ENCODE assay signal across 8 mouse cellular contexts in the genomic region with DNA sequence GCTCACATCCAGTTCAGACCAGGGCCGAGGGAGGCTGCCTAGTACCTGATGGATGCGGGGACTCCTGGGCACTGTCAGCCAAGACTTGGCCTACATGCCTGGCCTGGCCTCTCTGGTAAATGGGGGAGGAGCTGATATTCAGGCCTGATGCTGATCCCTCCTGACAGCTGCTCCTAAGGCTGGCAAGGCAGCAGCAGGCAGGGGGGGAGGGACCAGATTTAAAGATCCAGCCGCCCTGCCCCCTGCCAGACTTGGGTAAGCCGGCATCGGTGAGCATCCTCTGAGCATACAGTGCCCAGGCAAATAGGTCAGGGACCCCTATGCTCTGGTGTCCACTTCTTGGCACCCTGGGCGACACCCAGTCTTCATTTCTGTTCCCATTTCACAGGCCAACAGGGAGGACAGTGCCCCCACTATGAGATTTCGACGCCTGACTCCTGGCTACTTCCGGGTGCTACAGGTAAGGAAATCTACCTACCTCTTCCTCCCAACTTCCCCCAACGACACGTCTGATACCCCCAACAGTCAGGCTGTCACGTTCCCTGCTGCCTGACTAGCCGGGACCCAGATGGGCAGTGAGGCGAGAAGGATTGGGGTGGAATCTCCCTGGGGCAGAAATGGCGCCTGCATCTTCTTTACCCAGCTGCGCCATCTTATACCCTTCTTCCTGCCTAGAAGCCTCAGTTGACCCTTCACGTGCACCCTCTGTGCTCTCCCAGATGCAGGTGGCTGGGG. TPM values are rescaled to one million over a fixed set of nuclear protein-coding genes. Genes with fewer than 3 reads are reported as not detected.
DNase-seq lines count a peak whose midpoint lies in the region; ATAC-seq and TF ChIP-seq lines count a peak whose summit lies in the region.

E130218I03Rik (plus strand) TSS at position 147 of the 735 bp plus-strand sequence.

- in situ Hi-C loops in ES-E14 (cut with MboI; ENCODE audit: low sequenced_read_pairs in 2 of 2, unreplicated experiment in 2 of 2), result no loop called here

- TF ChIP-seq POLR2A in heart, adult 2 months (IDR thresholded peaks at IDR 0.05; ENCODE audit: insufficient read depth, low read depth, low read length), result no peak

- no peak within 1 kb of the TSS for H3K9ac ChIP-seq in heart, adult 2 months (ENCODE audit: low read depth, low read length)
- H3K9ac ChIP-seq in ES-E14 (ENCODE audit: insufficient read depth, low read depth, low read length, poor library complexity, severe bottlenecking), result peak within 1 kb of the TSS; percentile 33
- H3K9ac ChIP-seq in hindbrain, embryonic 11.5 days (ENCODE audit: low read depth, low read length), result peak within 1 kb of the TSS; percentile 79; the same call in 1 of the 2 replicates
- peak within 1 kb of the TSS; percentile 82; the same call in 1 of the 2 replicates for H3K9ac ChIP-seq in midbrain, embryonic 13.5 days (replicated peaks)

- H3K79me2 ChIP-seq in heart, adult 2 months (replicated peaks; ENCODE audit: control insufficient read depth, insufficient read depth, low read length), result no peaks in the 10 kb centered on the region

- no peak for TF ChIP-seq CTCF in heart, adult 2 months (IDR thresholded peaks at IDR 0.05)
- no peak for TF ChIP-seq CTCF in left cerebral cortex, adult 2 months (IDR thresholded peaks at IDR 0.05)

- ATAC-seq in hindbrain, embryonic 11.5 days (ENCODE audit: low FRiP score), result no peak
- ATAC-seq in midbrain, embryonic 13.5 days, result no peak
- ATAC-seq in frontal cortex, adult (ENCODE audit: low TSS enrichment), result no peak

- no peak for DNase-seq in heart, embryonic 10.5 days (ENCODE audit: low spot score)
- DNase-seq in heart, adult 2 months, result no peak
- DNase-seq in ES-E14 (ENCODE audit: low read depth, low spot score), result no peak
- no peak for DNase-seq in hindbrain, embryonic 11.5 days (ENCODE audit: low spot score)
- DNase-seq in right cerebral cortex, postnatal 36 days (ENCODE audit: low spot score in 2 of 2), result no peak
- no peak for DNase-seq in left cerebral cortex, adult 2 months (ENCODE audit: extremely low spot score in 1 of 2, low spot score in 2 of 2)

- H3K36me3 ChIP-seq in heart, embryonic 10.5 days, result peaks cover 10% of the 10 kb centered on the region; the same call in 1 of the 2 replicates
- H3K36me3 ChIP-seq in heart, adult 2 months (ENCODE audit: control insufficient read depth, insufficient read depth, low read length), result no peaks in the 10 kb centered on the region
- H3K36me3 ChIP-seq in ES-E14 (ENCODE audit: control insufficient read depth, insufficient read depth, low read length, poor library complexity, severe bottlenecking), result peaks cover 10% of the 10 kb centered on the region; the same call in 1 of the 2 replicates
- H3K36me3 ChIP-seq in hindbrain, embryonic 11.5 days (ENCODE audit: control insufficient read depth, insufficient read depth, low read length), result no peaks in the 10 kb centered on the region
- no peaks in the 10 kb centered on the region for H3K36me3 ChIP-seq in midbrain, embryonic 13.5 days

- TF ChIP-seq EP300 in heart, adult 2 months (IDR thresholded peaks at IDR 0.05; ENCODE audit: insufficient read depth, low read depth, low read length), result no peak

- H3K9me3 ChIP-seq in heart, embryonic 10.5 days, result no peaks in the 10 kb centered on the region
- H3K9me3 ChIP-seq in ES-E14 (ENCODE audit: control insufficient read depth, insufficient read depth, low read depth, low read length), result no peaks in the 10 kb centered on the region
- H3K9me3 ChIP-seq in hindbrain, embryonic 11.5 days (ENCODE audit: control insufficient read depth, low read length), result no peaks in the 10 kb centered on the region
- H3K9me3 ChIP-seq in midbrain, embryonic 13.5 days, result no peaks in the 10 kb centered on the region

- H3K27me3 ChIP-seq in heart, embryonic 10.5 days (ENCODE audit: insufficient read depth, poor library complexity, severe bottlenecking), result peaks cover 30% of the 10 kb centered on the region
- H3K27me3 ChIP-seq in heart, adult 2 months (ENCODE audit: control insufficient read depth, insufficient read depth, low read length), result no peaks in the 10 kb centered on the region
- H3K27me3 ChIP-seq in hindbrain, embryonic 11.5 days (ENCODE audit: control insufficient read depth, insufficient read depth, low read length), result peaks cover 9% of the 10 kb centered on the region; the same call in 1 of the 2 replicates
- H3K27me3 ChIP-seq in midbrain, embryonic 13.5 days, result peaks cover 28% of the 10 kb centered on the region

- H3K4me1 ChIP-seq in heart, embryonic 10.5 days, result peaks cover 31% of the 10 kb centered on the region
- peaks cover 4% of the 10 kb centered on the region for H3K4me1 ChIP-seq in heart, adult 2 months (ENCODE audit: control insufficient read depth, insufficient read depth, low read length)
- H3K4me1 ChIP-seq in ES-E14 (ENCODE audit: control insufficient read depth in 2 of 2, insufficient read depth in 2 of 2, low read length in 2 of 2, poor library complexity in 1 of 2), result peaks cover 0 to 15% of the 10 kb centered on the region in 2 experiments; a peak in 2 of 4 replicates
- peaks cover 4% of the 10 kb centered on the region for H3K4me1 ChIP-seq in hindbrain, embryonic 11.5 days (replicated peaks; ENCODE audit: control insufficient read depth, insufficient read depth, low read length)
- H3K4me1 ChIP-seq in midbrain, embryonic 13.5 days (replicated peaks), result peaks cover 24% of the 10 kb centered on the region

- peak within 1 kb of the TSS; percentile 95; the same call in 1 of the 2 replicates for H3K4me2 ChIP-seq in hindbrain, embryonic 11.5 days (replicated peaks; ENCODE audit: low read depth, low read length)
- H3K4me2 ChIP-seq in midbrain, embryonic 13.5 days (replicated peaks), result peak within 1 kb of the TSS; percentile 98

- no peak within 1 kb of the TSS for H3K27ac ChIP-seq in heart, embryonic 10.5 days
- H3K27ac ChIP-seq in heart, adult 2 months, result no peak within 1 kb of the TSS
- H3K27ac ChIP-seq in ES-E14 (ENCODE audit: insufficient read depth, low read depth, low read length, poor library complexity, severe bottlenecking), result no peak within 1 kb of the TSS
- no peak within 1 kb of the TSS for H3K27ac ChIP-seq in hindbrain, embryonic 11.5 days (ENCODE audit: low read depth, low read length)
- no peak within 1 kb of the TSS for H3K27ac ChIP-seq in midbrain, embryonic 13.5 days
- no peak within 1 kb of the TSS for H3K27ac ChIP-seq in left cerebral cortex, adult 2 months

- peak within 1 kb of the TSS; percentile 98 for H3K4me3 ChIP-seq in heart, embryonic 10.5 days
- no peak within 1 kb of the TSS for H3K4me3 ChIP-seq in heart, adult 2 months
- peak within 1 kb of the TSS; percentile 74 to 85 for H3K4me3 ChIP-seq in ES-E14 (ENCODE audit: insufficient read depth in 1 of 2, low read depth in 1 of 2, low read length in 2 of 2, poor library complexity in 1 of 2, severe bottlenecking in 1 of 2)
- H3K4me3 ChIP-seq in hindbrain, embryonic 11.5 days (ENCODE audit: low read depth, low read length), result peak within 1 kb of the TSS; percentile 84
- H3K4me3 ChIP-seq in midbrain, embryonic 13.5 days (replicated peaks), result peak within 1 kb of the TSS; percentile 81
- H3K4me3 ChIP-seq in left cerebral cortex, adult 2 months, result no peak within 1 kb of the TSS

- 89% methylated on average over 17 of the region's 17 CpGs for WGBS in heart, embryonic 10.5 days
- WGBS in heart, adult 2 months, result 95% methylated on average over 17 of the region's 17 CpGs
- WGBS in hindbrain, embryonic 11.5 days, result 92% methylated on average over 17 of the region's 17 CpGs
- 95% methylated on average over 17 of the region's 17 CpGs for WGBS in midbrain, embryonic 13.5 days

- intact Hi-C loops in heart, adult 2 months (cut with DNase I), result loop anchor here (2.0 kb wide), 1 partner anchor 57 kb away; the partner anchor contains the start of gene Cep85
- intact Hi-C loops in left cerebral cortex, adult 2 months (cut with DNase I), result loop anchor here (2.0 kb wide), 2 partner anchors 43 to 57 kb away; partner anchors contain the start of genes Cep85 and Pdik1l

TF ChIP-seq in ES-E14, 5 proteins besides CTCF, POLR2A, EP300 and RAD21:
- TF ChIP-seq HCFC1 (IDR thresholded peaks at IDR 0.05; ENCODE audit: borderline replicate concordance, insufficient read depth, low read length), result no peak
- no peak for TF ChIP-seq ZNF384 (IDR thresholded peaks at IDR 0.05; ENCODE audit: low read depth, low read length)
- TF ChIP-seq ZC3H11A (IDR thresholded peaks at IDR 0.05; ENCODE audit: borderline replicate concordance, low read depth, low read length), result no peak
- no peak for TF ChIP-seq CHD2 (IDR thresholded peaks at IDR 0.05; ENCODE audit: low read depth, low read length)
- TF ChIP-seq MAFK (IDR thresholded peaks at IDR 0.05; ENCODE audit: insufficient read depth, low read depth, low read length), result no peak

RNA-seq across cellular contexts. Expression of gene E130218I03Rik, which starts in this region (rescaled TPM):
- 0.19 and 0.28 TPM in 2 replicates for polyA plus RNA-seq in heart, embryonic 10.5 days (2016; fragmentation: Nextera tagmentation; extraction: Ambion mirVana)
- not detected for total RNA-seq in heart, adult 2 months (2021)
- polyA plus RNA-seq in heart, adult 2 months (2012; rRNA removed), result not detected in 2 replicates
- total RNA-seq in ES-E14 (2012; rRNA removed), result 1.3 and 1.6 TPM in 2 replicates
- 0.20 and 0.32 TPM in 2 replicates for polyA plus RNA-seq in hindbrain, embryonic 11.5 days (2014; fragmentation: Nextera tagmentation; extraction: Ambion mirVana)
- 0.17 and 0.62 TPM in 2 replicates for polyA plus RNA-seq in midbrain, embryonic 13.5 days (2015; fragmentation: Nextera tagmentation; extraction: Ambion mirVana)
- total RNA-seq in left cerebral cortex, adult 2 months (2021), result not detected

Comparison
In these comparisons a context has a peak if more than half of its experiments do, and no peak if none do; other contexts are left out.
1. H3K4me3 ChIP-seq: peak in heart, embryonic 10.5 days (single experiment), ES-E14 (2 of 2), hindbrain, embryonic 11.5 days (single experiment) and midbrain, embryonic 13.5 days (single experiment); none in heart, adult 2 months (single experiment) and left cerebral cortex, adult 2 months (single experiment).